Mouse (Mus musculus) limb, embryonic 14.5 days (tissue): ENCODE data around the gene Fat3. TPM values are rescaled to one million over a fixed set of nuclear protein-coding genes. Genes with fewer than 3 reads are reported as not detected.

ENCODE experiments used
- ATAC-seq: fragments of 200-750 bp; cut with Nextera tagmentation; 2 replicates; pipeline ENCODE4 v1.8.0; 2017; ENCODE audit warnings: low read depth, moderate number of reproducible peaks, moderate TSS enrichment; ENCODE audit not compliant: low FRiP score
- DNase-seq: peaks from one replicate; pipeline ENCODE4 v3.0.0-alpha.2; 2015; ENCODE audit warnings: low spot score
- H3K27ac ChIP-seq: fragments of 300-500 bp; sonication (generic); replicated peaks from 2 replicates; pipeline ENCODE4 v1.5.1; 2014; ENCODE audit warnings: low read depth, mild to moderate bottlenecking, low read length, moderate library complexity, mixed read lengths
- H3K27me3 ChIP-seq: fragments of 300-500 bp; sonication (generic); 2 replicates; pipeline ENCODE4 v1.6.1; 2014; ENCODE audit warnings: low read length, mixed read lengths; ENCODE audit not compliant: control insufficient read depth, insufficient read depth
- H3K36me3 ChIP-seq: fragments of 300-500 bp; sonication (generic); 2 replicates; pipeline ENCODE4 v1.6.1; 2014; ENCODE audit warnings: mild to moderate bottlenecking, low read length, moderate library complexity, mixed read lengths; ENCODE audit not compliant: control insufficient read depth, insufficient read depth
- H3K4me1 ChIP-seq: fragments of 300-500 bp; sonication (generic); 2 replicates; pipeline ENCODE4 v1.6.1; 2014; ENCODE audit warnings: antibody characterized with exemption, low read length, mixed read lengths; ENCODE audit not compliant: control insufficient read depth, insufficient read depth
- H3K4me2 ChIP-seq: fragments of 300-500 bp; sonication (generic); replicated peaks from 2 replicates; pipeline ENCODE4 v1.6.1; 2014; ENCODE audit warnings: low read depth, mild to moderate bottlenecking, low read length, moderate library complexity; ENCODE audit not compliant: severe bottlenecking
- H3K4me3 ChIP-seq: fragments of 300-500 bp; sonication (generic); replicated peaks from 2 replicates; pipeline ENCODE4 v1.5.1; 2014; ENCODE audit warnings: low read length
- H3K9ac ChIP-seq: fragments of 300-500 bp; sonication (generic); 2 replicates; pipeline ENCODE4 v1.6.1; 2014; ENCODE audit warnings: mild to moderate bottlenecking, low read depth, low read length, moderate library complexity; ENCODE audit not compliant: severe bottlenecking
- H3K9me3 ChIP-seq: fragments of 300-500 bp; sonication (generic); 2 replicates; pipeline ENCODE4 v1.6.1; 2016; ENCODE audit warnings: low read length; ENCODE audit not compliant: control insufficient read depth
- POLR2A ChIP-seq: fragments of 200-500 bp; IDR thresholded peaks from 2 replicates; pipeline ENCODE4 v1.8.0; 2012; ENCODE audit warnings: inconsistent platforms, mild to moderate bottlenecking, moderate library complexity, borderline replicate concordance; ENCODE audit not compliant: insufficient read depth, insufficient read length; ENCODE audit errors: extremely low read depth
- WGBS: fragments of 180-500 bp; shearing (Covaris S2); extraction: QIAGEN DNeasy Blood & Tissue Kit; methylation state at CpG from one replicate; pipeline ENCODE4 v1.1.7; 2014; 5-methylcytosine and 5-hydroxymethylcytosine counted together
- polyA plus RNA-seq, 2 experiments: library from polyadenylated mRNA; depleted of rRNA in 1 of 2; stranded (reverse) in 1 of 2; unstranded in 1 of 2; fragments of >200 nt; fragmentation: Nextera tagmentation in 1 of 2; extraction: Ambion mirVana in 1 of 2; gene quantifications; 2 replicates each; pipeline versions ENCODE4 v1.2.1 to v1.2.3; 2012 to 2014

Gene Fat3
- polyA plus RNA-seq, 2 experiments = 5.4 to 9.2 TPM

DNA sequence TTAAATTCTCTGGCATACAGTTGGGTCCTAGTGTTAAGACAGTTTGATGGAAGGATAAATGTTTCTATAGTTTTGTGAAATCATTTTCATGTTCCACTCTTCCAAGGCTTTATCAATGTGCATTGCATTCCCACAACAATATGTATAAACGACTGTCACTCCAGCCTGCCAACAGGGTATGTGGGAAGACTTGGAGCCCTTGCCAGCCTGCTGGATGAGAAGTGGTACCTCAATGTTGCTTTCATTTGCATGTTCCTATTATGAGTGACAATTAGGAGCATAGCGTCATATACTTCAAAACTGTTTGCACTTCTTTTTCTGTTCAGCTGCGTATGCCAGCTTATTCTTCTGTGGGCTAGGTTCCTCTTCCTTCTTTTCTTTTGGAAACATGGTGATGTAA lies 489.7 kb downstream of the Fat3 start:
- no peak for ATAC-seq
- no peak for TF ChIP-seq POLR2A
- no peaks in the 10 kb centered on the region for H3K9me3 ChIP-seq
- no peak overlapping the region for H3K9ac ChIP-seq
- H3K4me3 ChIP-seq = no peak overlapping the region
- no peak overlapping the region for H3K27ac ChIP-seq
- no peaks in the 10 kb centered on the region for H3K27me3 ChIP-seq
- 91% methylated on average over 3 of the region's 3 CpGs for WGBS
- H3K4me1 ChIP-seq = no peaks in the 10 kb centered on the region
- H3K36me3 ChIP-seq = no peaks in the 10 kb centered on the region
- H3K4me2 ChIP-seq = no peak overlapping the region
- no peak for DNase-seq

GRCm38 (mm10) chr9:16007516-16007915 lies 493.6 kb downstream of the Fat3 start:
- no peak for TF ChIP-seq POLR2A

DNA sequence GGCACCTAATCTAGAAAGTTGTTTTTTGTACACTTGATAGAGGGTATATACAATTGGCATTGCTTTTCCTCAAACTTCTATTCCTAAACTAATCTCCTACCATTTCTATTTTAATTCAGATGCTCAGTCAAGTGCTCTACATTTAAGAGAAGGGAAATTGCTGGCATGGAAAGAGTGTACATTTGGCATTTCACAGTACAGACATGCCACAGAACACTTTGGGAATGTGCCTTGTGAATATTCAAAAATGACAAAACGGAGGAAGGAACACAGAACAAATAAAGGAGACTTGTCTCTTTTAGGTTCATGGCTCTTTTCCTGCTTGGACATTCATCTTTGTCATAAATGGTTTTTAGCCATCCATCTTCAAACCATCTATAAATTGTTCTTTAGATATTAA lies 498.1 kb downstream of the Fat3 start:
- H3K4me1 ChIP-seq = no peaks in the 10 kb centered on the region
- H3K4me3 ChIP-seq = no peak overlapping the region
- no peaks in the 10 kb centered on the region for H3K27me3 ChIP-seq
- no peak overlapping the region for H3K27ac ChIP-seq
- DNase-seq (no peak), ATAC-seq (no peak)
- H3K9ac ChIP-seq = no peak overlapping the region
- H3K36me3 ChIP-seq = peaks cover 9% of the 10 kb centered on the region; the same call in 1 of the 2 replicates
- WGBS = 87% methylated on average over 1 of the region's 1 CpGs
- no peak for TF ChIP-seq POLR2A
- no peak overlapping the region for H3K4me2 ChIP-seq
- no peaks in the 10 kb centered on the region for H3K9me3 ChIP-seq

More at GRCm38 (mm10) chr9:16007516-16007915, 493.6 kb downstream of the Fat3 start:
- H3K4me3 ChIP-seq = no peak overlapping the region
- H3K4me1 ChIP-seq = no peaks in the 10 kb centered on the region
- H3K4me2 ChIP-seq = no peak overlapping the region
- H3K9me3 ChIP-seq = no peaks in the 10 kb centered on the region
- H3K9ac ChIP-seq = no peak overlapping the region
- H3K36me3 ChIP-seq = no peaks in the 10 kb centered on the region
- no peaks in the 10 kb centered on the region for H3K27me3 ChIP-seq
- no peak overlapping the region for H3K27ac ChIP-seq
- DNase-seq (no peak), ATAC-seq (no peak)
- 82% methylated on average over 5 of the region's 5 CpGs for whole genome bisulfite sequencing

GRCm38 (mm10) chr9:15994762-15995161 lies 506.3 kb downstream of the Fat3 start:
- ATAC-seq (no peak), DNase-seq (no peak)
- no peak for TF ChIP-seq POLR2A
- 79% methylated on average over 7 of the region's 7 CpGs for WGBS
- H3K27ac ChIP-seq = no peak overlapping the region
- H3K4me2 ChIP-seq = no peak overlapping the region
- H3K4me3 ChIP-seq = no peak overlapping the region
- no peaks in the 10 kb centered on the region for H3K27me3 ChIP-seq
- H3K4me1 ChIP-seq = no peaks in the 10 kb centered on the region
- H3K36me3 ChIP-seq = peaks cover 16% of the 10 kb centered on the region
- no peaks in the 10 kb centered on the region for H3K9me3 ChIP-seq
- no peak overlapping the region for H3K9ac ChIP-seq

- Histone ChIP-seq H3K27me3 (no peaks in the 10 kb centered on the region), H3K9me3 (no peaks in the 10 kb centered on the region), H3K4me1 (no peaks in the 10 kb centered on the region), H3K4me3 (no peak overlapping the region), H3K27ac (no peak overlapping the region), H3K36me3 (peaks cover 14% of the 10 kb centered on the region), H3K9ac (no peak overlapping the region), H3K4me2 (no peak overlapping the region)
- 70% methylated on average over 4 of the region's 4 CpGs for WGBS
- no peak for TF ChIP-seq POLR2A
- no peak for DNase-seq
- ATAC-seq = no peak
Observed at GRCm38 (mm10) chr9:15994177-15994576, 506.9 kb downstream of the Fat3 start.
